Mouse (Mus musculus): ENCODE data around the gene Zeb2. TPM values are rescaled to one million over a fixed set of nuclear protein-coding genes. Genes with fewer than 3 reads are reported as not detected.

Gene Zeb2
- polyA plus RNA-seq, 1 experiment: 6.5 TPM

DNA sequence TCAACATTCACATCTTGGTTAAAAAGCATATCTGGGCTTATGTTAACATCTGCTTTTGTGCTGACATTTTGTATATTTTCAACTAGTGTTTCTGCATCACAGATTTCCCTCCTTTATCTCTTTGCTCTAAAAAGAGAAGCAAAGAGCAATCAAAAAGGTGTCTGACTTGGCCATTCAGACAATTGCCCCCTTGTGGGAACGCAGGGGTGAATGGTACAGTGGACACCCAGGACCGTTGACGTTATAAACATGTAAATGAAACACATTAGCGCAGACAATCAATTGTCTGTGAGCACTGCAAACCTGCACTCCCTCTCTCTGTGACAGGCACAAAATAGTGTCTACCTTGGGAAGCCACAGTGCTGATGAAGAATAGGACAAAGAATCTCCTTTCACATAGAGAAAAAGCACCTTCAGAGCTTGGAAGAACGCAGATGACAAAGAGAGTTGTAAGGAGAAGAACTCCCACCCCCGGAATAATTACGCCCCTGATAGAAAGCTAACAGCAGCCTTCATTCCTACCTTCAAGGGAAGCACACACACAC, 12.6 kb downstream of the Zeb2 start:
- TF ChIP-seq CTCF (IDR thresholded peaks at IDR 0.05; ENCODE audit: borderline replicate concordance, control insufficient read depth, extremely low read depth, insufficient read depth, low read length, poor library complexity): no peak
- no peak for TF ChIP-seq POLR2A (IDR thresholded peaks at IDR 0.05; ENCODE audit: control insufficient read depth, extremely low read depth, insufficient read depth, low read length, poor library complexity)
- Histone ChIP-seq H3K4me1 (replicated peaks; ENCODE audit: control insufficient read depth, insufficient read depth, low read length) (peaks cover 10% of the 10 kb centered on the region), H3K4me3 (ENCODE audit: control insufficient read depth, insufficient read depth, low read length) (no peak overlapping the region), H3K27me3 (ENCODE audit: control insufficient read depth, insufficient read depth, low read length) (no peaks in the 10 kb centered on the region), H3K36me3 (ENCODE audit: control insufficient read depth, insufficient read depth, low read length) (no peaks in the 10 kb centered on the region), H3K27ac (ENCODE audit: control insufficient read depth, insufficient read depth, low read length) (no peak overlapping the region)
- 84% methylated on average over 7 of the region's 7 CpGs for whole genome bisulfite sequencing
- no peak for DNase-seq

DNA sequence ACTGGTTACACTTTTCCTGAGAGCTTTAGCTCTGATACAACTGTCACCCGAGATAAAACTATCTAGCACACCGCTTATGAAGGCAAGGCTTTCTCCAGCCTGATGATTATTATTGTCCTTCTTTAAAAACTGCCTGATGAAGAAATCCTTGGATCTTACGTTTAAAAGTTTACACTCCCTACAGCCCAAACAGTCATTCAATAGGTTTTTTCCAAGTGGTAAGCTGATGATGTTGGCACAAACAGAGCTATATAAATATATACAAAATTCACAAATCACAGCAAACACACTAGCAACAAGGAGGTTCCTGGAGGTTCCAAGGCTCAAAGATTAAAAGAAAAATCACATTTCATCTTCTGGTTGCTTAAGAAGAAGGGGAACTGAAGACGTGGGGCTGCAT, 13.1 kb downstream of the Zeb2 start:
- Histone ChIP-seq H3K4me1 (replicated peaks; ENCODE audit: control insufficient read depth, insufficient read depth, low read length) (peaks cover 8% of the 10 kb centered on the region), H3K27ac (ENCODE audit: control insufficient read depth, insufficient read depth, low read length) (no peak overlapping the region)
- 74% methylated on average over 4 of the region's 4 CpGs for WGBS

DNA sequence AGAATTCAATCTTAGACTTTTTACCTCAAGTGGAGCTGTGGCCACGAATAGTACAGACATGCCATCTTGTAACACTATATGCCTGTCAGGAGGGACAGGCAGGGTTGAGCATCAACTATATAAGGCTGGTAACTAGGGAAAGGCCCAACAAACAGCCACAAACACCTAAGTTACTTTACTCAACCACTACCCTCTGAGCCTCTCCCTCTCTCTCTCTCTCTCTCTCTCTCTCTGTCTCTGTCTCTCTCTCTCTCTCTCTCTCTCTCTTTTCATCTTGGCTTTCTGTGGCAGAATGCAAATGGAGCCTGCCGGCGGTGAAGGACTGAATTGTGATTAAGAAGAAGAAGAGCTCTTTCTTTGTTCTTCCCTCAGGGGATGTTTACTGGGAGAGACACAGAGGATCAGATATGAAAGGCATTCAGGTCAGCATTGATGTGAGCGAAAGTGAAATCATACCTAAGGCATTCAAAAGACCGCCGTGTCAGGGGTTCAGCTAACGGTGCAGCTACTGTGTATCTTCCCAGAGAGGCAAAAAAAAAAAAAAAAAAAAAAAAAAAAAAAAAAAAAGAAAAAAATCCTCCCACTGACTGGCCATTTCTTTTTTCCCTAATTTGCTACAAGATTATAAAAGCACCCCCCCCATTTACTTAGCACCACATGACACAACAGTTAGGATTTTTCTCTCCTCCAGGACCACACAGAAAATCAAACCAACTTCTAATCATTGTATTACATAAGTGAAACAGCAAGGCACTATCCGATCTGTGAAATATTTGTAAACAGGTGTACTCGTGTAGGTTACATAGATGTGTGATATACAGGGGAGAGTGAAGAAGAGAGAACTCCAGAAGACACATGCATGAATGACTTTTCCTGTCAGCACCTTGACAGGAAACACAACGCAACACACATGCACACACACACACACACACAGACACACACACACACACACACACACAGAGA, 13.9 kb downstream of the Zeb2 start:
- Histone ChIP-seq H3K4me1 (replicated peaks; ENCODE audit: control insufficient read depth, insufficient read depth, low read length) (0 out of 2 replicates have a peak, but pooled peaks cover under 1% of the 10 kb centered on the region), H3K27ac (ENCODE audit: control insufficient read depth, insufficient read depth, low read length) (no peak overlapping the region), H3K4me3 (ENCODE audit: control insufficient read depth, insufficient read depth, low read length) (no peak overlapping the region), H3K27me3 (ENCODE audit: control insufficient read depth, insufficient read depth, low read length) (no peaks in the 10 kb centered on the region), H3K36me3 (ENCODE audit: control insufficient read depth, insufficient read depth, low read length) (no peaks in the 10 kb centered on the region)
- whole genome bisulfite sequencing: 82% methylated on average over 10 of the region's 10 CpGs
- DNase-seq: no peak
- TF ChIP-seq CTCF (IDR thresholded peaks at IDR 0.05; ENCODE audit: borderline replicate concordance, control insufficient read depth, extremely low read depth, insufficient read depth, low read length, poor library complexity) (no peak), POLR2A (IDR thresholded peaks at IDR 0.05; ENCODE audit: control insufficient read depth, extremely low read depth, insufficient read depth, low read length, poor library complexity) (no peak)

More for the DNA sequence above, 13.1 kb downstream of the Zeb2 start:
- TF ChIP-seq CTCF (IDR thresholded peaks at IDR 0.05; ENCODE audit: borderline replicate concordance, control insufficient read depth, extremely low read depth, insufficient read depth, low read length, poor library complexity) (no peak), POLR2A (IDR thresholded peaks at IDR 0.05; ENCODE audit: control insufficient read depth, extremely low read depth, insufficient read depth, low read length, poor library complexity) (no peak)
- H3K27me3 ChIP-seq (ENCODE audit: control insufficient read depth, insufficient read depth, low read length): no peaks in the 10 kb centered on the region
- no peaks in the 10 kb centered on the region for H3K36me3 ChIP-seq (ENCODE audit: control insufficient read depth, insufficient read depth, low read length)
- no peak overlapping the region for H3K4me3 ChIP-seq (ENCODE audit: control insufficient read depth, insufficient read depth, low read length)
- DNase-seq: no peak

DNA sequence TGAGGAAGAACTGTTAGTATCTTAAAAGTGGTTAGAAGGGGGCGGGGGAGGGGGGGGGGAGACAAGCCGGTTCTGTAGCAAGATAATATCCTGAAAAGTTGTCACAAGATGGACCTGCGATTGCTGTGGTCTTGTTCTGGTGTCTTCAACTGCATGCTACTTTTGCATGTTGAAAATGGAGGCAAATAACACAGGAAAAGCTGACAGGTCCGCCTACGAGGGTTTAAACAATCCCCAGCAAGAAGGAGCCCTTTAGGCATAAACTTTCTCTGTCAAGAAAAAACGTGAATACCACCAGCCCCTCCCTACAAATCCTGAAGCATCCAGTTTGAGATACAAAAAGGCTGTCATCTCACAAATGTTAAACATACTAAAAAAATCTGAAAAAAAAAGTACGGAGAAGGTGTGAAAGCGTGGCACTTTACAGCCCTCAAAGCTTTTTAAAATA, 15.0 kb downstream of the Zeb2 start:
- H3K36me3 ChIP-seq (ENCODE audit: control insufficient read depth, insufficient read depth, low read length): no peaks in the 10 kb centered on the region

DNA sequence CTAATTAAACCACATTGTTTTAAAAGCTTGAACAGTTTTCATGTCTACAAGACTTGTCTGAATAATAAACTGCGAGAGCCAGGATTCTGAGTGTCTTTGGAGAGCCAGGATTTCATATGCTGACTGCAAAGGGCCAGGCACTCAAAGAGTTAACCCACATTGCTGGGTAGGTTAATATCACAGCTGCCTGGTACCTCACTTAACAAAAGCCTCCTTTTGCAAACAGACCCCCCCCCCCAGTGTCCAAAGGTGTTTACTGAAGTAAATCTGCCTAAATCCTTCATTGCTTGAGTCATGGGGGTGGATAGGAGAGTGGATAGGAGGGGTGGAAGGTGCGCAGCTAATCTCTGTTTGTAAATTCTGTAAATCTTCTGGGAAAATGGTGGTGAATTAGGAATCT, 15.6 kb downstream of the Zeb2 start:
- H3K4me3 ChIP-seq (ENCODE audit: control insufficient read depth, insufficient read depth, low read length): no peak overlapping the region
- no peaks in the 10 kb centered on the region for H3K4me1 ChIP-seq (replicated peaks; ENCODE audit: control insufficient read depth, insufficient read depth, low read length)
- DNase-seq: no peak
- WGBS: 93% methylated on average over 2 of the region's 2 CpGs
- H3K27me3 ChIP-seq (ENCODE audit: control insufficient read depth, insufficient read depth, low read length): no peaks in the 10 kb centered on the region
- no peaks in the 10 kb centered on the region for H3K36me3 ChIP-seq (ENCODE audit: control insufficient read depth, insufficient read depth, low read length)
- TF ChIP-seq CTCF (IDR thresholded peaks at IDR 0.05; ENCODE audit: borderline replicate concordance, control insufficient read depth, extremely low read depth, insufficient read depth, low read length, poor library complexity) (no peak), POLR2A (IDR thresholded peaks at IDR 0.05; ENCODE audit: control insufficient read depth, extremely low read depth, insufficient read depth, low read length, poor library complexity) (no peak)
- H3K27ac ChIP-seq (ENCODE audit: control insufficient read depth, insufficient read depth, low read length): no peak overlapping the region

More for the DNA sequence above, 15.0 kb downstream of the Zeb2 start:
- Histone ChIP-seq H3K27me3 (ENCODE audit: control insufficient read depth, insufficient read depth, low read length) (no peaks in the 10 kb centered on the region), H3K4me3 (ENCODE audit: control insufficient read depth, insufficient read depth, low read length) (no peak overlapping the region), H3K4me1 (replicated peaks; ENCODE audit: control insufficient read depth, insufficient read depth, low read length) (no peaks in the 10 kb centered on the region), H3K27ac (ENCODE audit: control insufficient read depth, insufficient read depth, low read length) (no peak overlapping the region)
- no peak for TF ChIP-seq POLR2A (IDR thresholded peaks at IDR 0.05; ENCODE audit: control insufficient read depth, extremely low read depth, insufficient read depth, low read length, poor library complexity)
- no peak for TF ChIP-seq CTCF (IDR thresholded peaks at IDR 0.05; ENCODE audit: borderline replicate concordance, control insufficient read depth, extremely low read depth, insufficient read depth, low read length, poor library complexity)
- DNase-seq: no peak
- 82% methylated on average over 8 of the region's 8 CpGs for WGBS

DNA sequence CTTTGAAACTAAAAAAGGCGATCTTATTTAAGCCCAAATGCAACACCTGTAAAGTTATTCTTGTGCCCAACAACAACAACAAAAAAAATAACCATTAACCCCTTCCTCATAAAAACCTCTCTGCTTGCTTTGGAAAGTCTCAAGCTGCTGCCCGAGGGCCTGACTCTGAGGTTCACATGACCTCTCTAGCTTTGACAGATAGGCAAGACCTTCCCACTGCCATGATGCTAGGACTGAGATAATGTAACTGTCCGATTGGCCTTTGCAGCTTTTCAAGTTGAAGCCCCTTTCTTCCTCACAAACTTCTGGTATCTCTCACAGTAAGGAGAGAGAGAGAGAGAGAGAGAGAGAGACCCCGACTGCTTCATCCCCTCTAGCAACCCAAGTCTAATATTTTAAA, 16.2 kb downstream of the Zeb2 start:
- no peaks in the 10 kb centered on the region for H3K4me1 ChIP-seq (replicated peaks; ENCODE audit: control insufficient read depth, insufficient read depth, low read length)
- WGBS: 68% methylated on average over 4 of the region's 4 CpGs
- no peak for TF ChIP-seq POLR2A (IDR thresholded peaks at IDR 0.05; ENCODE audit: control insufficient read depth, extremely low read depth, insufficient read depth, low read length, poor library complexity)
- no peak for TF ChIP-seq CTCF (IDR thresholded peaks at IDR 0.05; ENCODE audit: borderline replicate concordance, control insufficient read depth, extremely low read depth, insufficient read depth, low read length, poor library complexity)
- H3K4me3 ChIP-seq (ENCODE audit: control insufficient read depth, insufficient read depth, low read length): no peak overlapping the region
- DNase-seq: no peak
- no peak overlapping the region for H3K27ac ChIP-seq (ENCODE audit: control insufficient read depth, insufficient read depth, low read length)
- H3K27me3 ChIP-seq (ENCODE audit: control insufficient read depth, insufficient read depth, low read length): no peaks in the 10 kb centered on the region
- no peaks in the 10 kb centered on the region for H3K36me3 ChIP-seq (ENCODE audit: control insufficient read depth, insufficient read depth, low read length)

Measured in thymus, adult 2 months (tissue).